In the genomic region with DNA sequence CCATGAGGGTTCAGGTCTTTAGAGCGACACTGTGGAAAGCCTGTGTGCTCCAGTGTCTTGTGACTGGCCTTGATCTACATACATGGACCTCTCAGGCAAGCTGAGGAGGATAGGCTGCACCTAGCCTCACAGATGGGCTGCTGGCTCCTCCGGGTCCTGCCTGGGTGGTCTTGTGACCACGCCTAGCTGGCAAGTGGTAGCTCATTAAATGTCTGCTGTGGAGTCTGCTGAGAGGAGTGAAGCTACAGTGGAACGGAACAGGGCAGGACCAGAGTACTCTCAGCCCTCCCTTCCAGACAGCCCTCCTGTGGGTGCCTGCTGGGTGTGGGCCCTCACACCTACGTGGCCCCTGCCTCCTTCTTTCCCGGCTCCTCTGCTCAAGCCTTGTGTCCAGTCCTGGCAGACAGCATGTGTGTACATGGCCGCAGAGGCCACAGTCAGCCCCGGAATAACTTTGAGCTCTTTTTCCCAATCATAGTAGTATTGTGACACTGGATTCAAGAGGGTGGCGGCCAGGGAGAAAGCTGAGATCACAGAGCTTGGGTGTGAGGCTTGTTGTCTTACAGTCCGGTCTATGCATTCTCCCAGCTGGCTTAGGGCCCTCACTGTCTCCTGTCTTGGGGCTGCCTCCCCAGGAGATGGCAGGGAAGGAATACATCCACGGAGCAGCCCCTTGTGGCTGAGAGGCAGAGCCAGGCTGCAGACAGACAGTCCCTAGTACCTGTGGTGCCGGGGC, we compare ENCODE assay signal across 10 mouse cellular contexts.
DNase-seq lines count a peak whose midpoint lies in the region; ATAC-seq and TF ChIP-seq lines count a peak whose summit lies in the region.
"Had no signal": no experiment of that assay in that cellular context is flagged by ENCODE, and none has a peak within 500 bp of the region (broad histone marks: within the 10 kb centered on the region; RNA-seq: fewer than 3 reads in every experiment).

No protein-coding gene starts in this region.

- H3K4me1 ChIP-seq in heart, embryonic 11.5 days (ENCODE audit: control insufficient read depth, insufficient read depth, low read length): peaks cover 41% of the 10 kb centered on the region
- H3K4me1 ChIP-seq in lung, embryonic 14.5 days (ENCODE audit: insufficient read depth): peaks cover 36% of the 10 kb centered on the region
- H3K4me1 ChIP-seq in forebrain, embryonic 15.5 days: peaks cover 34% of the 10 kb centered on the region
- peaks cover 10% of the 10 kb centered on the region for H3K4me1 ChIP-seq in stomach, postnatal 0 days (replicated peaks; ENCODE audit: control insufficient read depth, insufficient read depth)

- no peaks in the 10 kb centered on the region for H3K9me3 ChIP-seq in heart, embryonic 11.5 days (replicated peaks; ENCODE audit: control insufficient read depth, low read length)
- H3K9me3 ChIP-seq in lung, embryonic 14.5 days (ENCODE audit: low read depth, low read length): no peaks in the 10 kb centered on the region
- no peaks in the 10 kb centered on the region for H3K9me3 ChIP-seq in forebrain, embryonic 15.5 days
- H3K9me3 ChIP-seq in stomach, postnatal 0 days (ENCODE audit: control insufficient read depth, low read length): no peaks in the 10 kb centered on the region

- 64% methylated on average over 12 of the region's 12 CpGs for WGBS in heart, embryonic 11.5 days (ENCODE audit: insufficient replicate concordance)
- WGBS in lung, embryonic 14.5 days: 46% methylated on average over 12 of the region's 12 CpGs
- WGBS in forebrain, embryonic 15.5 days: 64% methylated on average over 12 of the region's 12 CpGs
- WGBS in stomach, postnatal 0 days: 40% methylated on average over 12 of the region's 12 CpGs

- peaks cover 60% of the 10 kb centered on the region for H3K27me3 ChIP-seq in heart, embryonic 11.5 days (ENCODE audit: control insufficient read depth, insufficient read depth, low read length)
- H3K27me3 ChIP-seq in lung, embryonic 14.5 days (ENCODE audit: insufficient read depth, low read length): no peaks in the 10 kb centered on the region
- H3K27me3 ChIP-seq in forebrain, embryonic 15.5 days: no peaks in the 10 kb centered on the region
- H3K27me3 ChIP-seq in stomach, postnatal 0 days (ENCODE audit: control insufficient read depth, insufficient read depth, low read length): no peaks in the 10 kb centered on the region

- intact Hi-C loops in heart, postnatal 10 days (cut with DNase I): no loop called here

- peak overlapping the region; percentile 54 for H3K27ac ChIP-seq in heart, embryonic 11.5 days (ENCODE audit: low read depth, low read length)
- peak overlapping the region; percentile 86 for H3K27ac ChIP-seq in lung, embryonic 14.5 days (ENCODE audit: low read depth)
- H3K27ac ChIP-seq in forebrain, embryonic 15.5 days (replicated peaks): 0 out of 2 replicates have a peak overlapping the region, but pooled peaks have one; percentile 23
- H3K27ac ChIP-seq in stomach, postnatal 0 days (replicated peaks): peak overlapping the region; percentile 61
- H3K27ac ChIP-seq: hindbrain, postnatal 0 days had no signal

- H3K4me3 ChIP-seq in heart, embryonic 11.5 days (ENCODE audit: low read depth, low read length): no peak overlapping the region
- no peak overlapping the region for H3K4me3 ChIP-seq in lung, embryonic 14.5 days (ENCODE audit: low read depth, low read length)
- H3K4me3 ChIP-seq in forebrain, embryonic 15.5 days: no peak overlapping the region
- H3K4me3 ChIP-seq in stomach, postnatal 0 days (ENCODE audit: low read depth, low read length): no peak overlapping the region

- TF ChIP-seq EP300 in stomach, postnatal 0 days (optimal IDR thresholded peaks at IDR 0.05): no peak

- TF ChIP-seq CTCF in lung, embryonic 14.5 days (IDR thresholded peaks at IDR 0.05; ENCODE audit: low read depth): no peak; the same call in 1 of the 2 replicates
- peak; percentile 29; the same call in 1 of the 2 replicates for TF ChIP-seq CTCF in stomach, postnatal 0 days (IDR thresholded peaks at IDR 0.05; ENCODE audit: low read depth)

- no peak for DNase-seq in heart, postnatal 10 days
- DNase-seq in lung, embryonic 14.5 days: peak; percentile 61
- no peak for DNase-seq in lung, adult 18-20 months
- no peak for DNase-seq in stomach, postnatal 0 days (ENCODE audit: low spot score)
- DNase-seq in urinary bladder, postnatal 10 days (ENCODE audit: low spot score): no peak
- DNase-seq in embryo, embryonic 10 days (ENCODE audit: low spot score): no peak
- DNase-seq: spleen, adult 18-20 months had no signal

- peak overlapping the region; percentile 28 for H3K9ac ChIP-seq in heart, embryonic 11.5 days (ENCODE audit: low read depth, low read length)
- H3K9ac ChIP-seq in lung, embryonic 14.5 days: peak overlapping the region; percentile 20; the same call in 1 of the 2 replicates
- no peak overlapping the region for H3K9ac ChIP-seq in forebrain, embryonic 15.5 days (replicated peaks)
- H3K9ac ChIP-seq in stomach, postnatal 0 days (ENCODE audit: low read length): peak overlapping the region; percentile 31; the same call in 1 of the 2 replicates

- H3K36me3 ChIP-seq in heart, embryonic 11.5 days (ENCODE audit: control insufficient read depth, insufficient read depth, low read length): peaks cover 13% of the 10 kb centered on the region
- peaks cover 81% of the 10 kb centered on the region for H3K36me3 ChIP-seq in lung, embryonic 14.5 days (ENCODE audit: insufficient read depth)
- H3K36me3 ChIP-seq in forebrain, embryonic 15.5 days: 0 out of 2 replicates have a peak, but pooled peaks cover 2% of the 10 kb centered on the region
- peaks cover 37% of the 10 kb centered on the region for H3K36me3 ChIP-seq in stomach, postnatal 0 days (ENCODE audit: control insufficient read depth, insufficient read depth, low read length)

- ATAC-seq in heart, embryonic 11.5 days (replicated peaks; ENCODE audit: insufficient number of reproducible peaks, low FRiP score, low TSS enrichment): no peak
- peak; percentile 23 for ATAC-seq in lung, embryonic 14.5 days (ENCODE audit: insufficient read depth)
- 0 out of 2 replicates have a peak, but pooled peaks have one; percentile 7 for ATAC-seq in forebrain, embryonic 15.5 days (replicated peaks)
- ATAC-seq in stomach, postnatal 0 days (ENCODE audit: low FRiP score, low TSS enrichment): peak; percentile 12
- ATAC-seq: hindbrain, postnatal 0 days had no signal

- no peak overlapping the region for H3K4me2 ChIP-seq in heart, embryonic 11.5 days
- H3K4me2 ChIP-seq in lung, embryonic 14.5 days: no peak overlapping the region
- no peak overlapping the region for H3K4me2 ChIP-seq in forebrain, embryonic 15.5 days (replicated peaks)
- H3K4me2 ChIP-seq in stomach, postnatal 0 days (replicated peaks; ENCODE audit: low read depth): no peak overlapping the region

Comparison
In these comparisons a context has a peak if more than half of its experiments do, and no peak if none do; other contexts are left out.
1. H3K27ac ChIP-seq: peak in every context shown above with its lines; median percentile 86 in lung, embryonic 14.5 days; 61 in stomach, postnatal 0 days; 54 in heart, embryonic 11.5 days; 23 in forebrain, embryonic 15.5 days.